Mouse (Mus musculus) heart, postnatal 0 days (tissue): ENCODE results near the gene Naa20. TPM values are rescaled to one million over a fixed set of nuclear protein-coding genes. Genes with fewer than 3 reads are reported as not detected.
A peak's percentile ranks its signal among the peaks of the same experiment; 100 is the strongest.

Experiments
- ATAC-seq: fragments of 200-750 bp; cut with Nextera tagmentation; 2 replicates; pipeline ENCODE4 v1.8.0; 2017; ENCODE audit warnings: low read depth, moderate number of reproducible peaks, moderate library complexity; ENCODE audit not compliant: insufficient read depth
- DNase-seq: peaks from one replicate; pipeline ENCODE4 v3.0.0-alpha.2; 2016; ENCODE audit warnings: low spot score
- H3K27ac ChIP-seq: fragments of 300-500 bp; sonication (generic); 2 replicates; pipeline ENCODE4 v1.5.1; 2014; ENCODE audit warnings: low read depth, mild to moderate bottlenecking
- H3K27me3 ChIP-seq: fragments of 300-500 bp; sonication (generic); 2 replicates; pipeline ENCODE4 v1.6.1; 2014; ENCODE audit warnings: low read length, mixed read lengths; ENCODE audit not compliant: control insufficient read depth, insufficient read depth
- H3K36me3 ChIP-seq: fragments of 300-500 bp; sonication (generic); replicated peaks from 2 replicates; pipeline ENCODE4 v1.6.1; 2014; ENCODE audit warnings: low read length, mixed read lengths; ENCODE audit not compliant: control insufficient read depth, insufficient read depth
- H3K4me1 ChIP-seq: fragments of 300-500 bp; sonication (generic); 2 replicates; pipeline ENCODE4 v1.6.1; 2014; ENCODE audit warnings: antibody characterized with exemption; ENCODE audit not compliant: control insufficient read depth, insufficient read depth
- H3K4me2 ChIP-seq: fragments of 300-500 bp; sonication (generic); 2 replicates; pipeline ENCODE4 v1.6.1; 2014; ENCODE audit warnings: low read depth, mild to moderate bottlenecking, low read length, moderate library complexity
- H3K4me3 ChIP-seq: fragments of 300-500 bp; sonication (generic); 2 replicates; pipeline ENCODE4 v1.5.1; 2014; ENCODE audit warnings: low read depth, low read length
- H3K9ac ChIP-seq: fragments of 300-500 bp; sonication (generic); replicated peaks from 2 replicates; pipeline ENCODE4 v1.6.1; 2014; ENCODE audit warnings: low read depth, low read length, mixed read lengths
- H3K9me3 ChIP-seq: fragments of 300-500 bp; sonication (generic); replicated peaks from 2 replicates; pipeline ENCODE4 v1.6.1; 2016; ENCODE audit warnings: low read length; ENCODE audit not compliant: control insufficient read depth
- CTCF ChIP-seq: IDR thresholded peaks from 2 replicates; pipeline ENCODE4 v1.5.1; 2016; ENCODE audit warnings: antibody characterized with exemption, control low read depth, low read depth
- EP300 ChIP-seq: IDR thresholded peaks from 2 replicates; pipeline ENCODE4 v1.6.1; 2016; ENCODE audit warnings: antibody characterized with exemption, low read depth
- WGBS: fragments of 180-500 bp; shearing (Covaris S2); extraction: QIAGEN DNeasy Blood & Tissue Kit; methylation state at CpG from one replicate; pipeline ENCODE4 v1.1.7; 2014; 5-methylcytosine and 5-hydroxymethylcytosine counted together
- polyA plus RNA-seq: library from polyadenylated mRNA; unstranded; fragments of >200 nt; fragmentation: Nextera tagmentation; extraction: Ambion mirVana; gene quantifications from 2 replicates; pipeline ENCODE4 v1.2.1, GENCODE M21; 2015
- total RNA-seq: library from RNA; depleted of rRNA; stranded (reverse); fragments of >200 nt; gene quantifications from 2 replicates; pipeline ENCODE4 v1.2.3, GENCODE M21; 2014; ENCODE audit warnings: low replicate concordance

Gene Naa20
- total and polyA plus RNA-seq, 2 experiments from 2014 or later = 155 to 243 TPM

- WGBS = 60% methylated on average over 11 of the region's 11 CpGs
- H3K4me2 ChIP-seq = no peak overlapping the region
- H3K27ac ChIP-seq = no peak overlapping the region
- no peak overlapping the region for H3K9ac ChIP-seq
- H3K4me1 ChIP-seq = no peaks in the 10 kb centered on the region
- H3K9me3 ChIP-seq = no peaks in the 10 kb centered on the region
- no peaks in the 10 kb centered on the region for H3K36me3 ChIP-seq
- ATAC-seq = no peak
- DNase-seq = no peak
- no peak overlapping the region for H3K4me3 ChIP-seq
- H3K27me3 ChIP-seq = no peaks in the 10 kb centered on the region
- TF ChIP-seq CTCF (no peak), EP300 (no peak)
Measured at GRCm38 (mm10) chr2:145949475-145950068, 47.7 kb downstream of the Naa20 start.

- no peak overlapping the region for H3K4me2 ChIP-seq
- no peaks in the 10 kb centered on the region for H3K27me3 ChIP-seq
- no peak overlapping the region for H3K9ac ChIP-seq
- no peaks in the 10 kb centered on the region for H3K9me3 ChIP-seq
- no peak overlapping the region for H3K4me3 ChIP-seq
- DNase-seq (no peak), ATAC-seq (no peak)
- no peaks in the 10 kb centered on the region for H3K36me3 ChIP-seq
- no peak overlapping the region for H3K27ac ChIP-seq
- H3K4me1 ChIP-seq = no peaks in the 10 kb centered on the region
- 53% methylated on average over 10 of the region's 10 CpGs for WGBS
- no peak for TF ChIP-seq EP300
- TF ChIP-seq CTCF = no peak
Measured at GRCm38 (mm10) chr2:145950239-145950638, 48.3 kb downstream of the Naa20 start.

- Histone ChIP-seq H3K4me2 (no peak overlapping the region), H3K4me3 (no peak overlapping the region), H3K36me3 (no peaks in the 10 kb centered on the region), H3K9ac (no peak overlapping the region), H3K9me3 (no peaks in the 10 kb centered on the region), H3K27ac (no peak overlapping the region), H3K27me3 (no peaks in the 10 kb centered on the region), H3K4me1 (no peaks in the 10 kb centered on the region)
- no peak for ATAC-seq
- no peak for TF ChIP-seq CTCF
- TF ChIP-seq EP300 = no peak
- WGBS = 80% methylated on average over 5 of the region's 5 CpGs
- DNase-seq = no peak
Measured at GRCm38 (mm10) chr2:145952726-145953125, 50.8 kb downstream of the Naa20 start.

DNA sequence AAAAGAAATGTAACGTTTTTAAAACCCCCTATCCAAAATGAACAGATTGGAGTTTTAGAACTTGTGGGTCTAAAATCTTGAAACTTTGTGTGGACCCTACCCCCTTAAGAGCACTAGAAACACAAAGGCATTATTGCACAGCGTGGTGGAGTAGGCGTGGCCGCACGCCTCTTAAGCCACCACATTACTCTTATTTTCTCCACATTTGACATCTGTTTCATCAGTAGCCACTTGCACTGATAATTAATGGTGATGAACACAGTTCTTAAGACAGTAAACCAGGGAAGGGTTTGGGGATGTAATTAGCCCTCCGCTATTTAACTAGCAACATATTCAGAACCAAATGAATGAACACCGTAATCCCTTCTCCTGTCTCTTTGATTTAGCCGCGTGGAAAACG lies 53.9 kb downstream of the Naa20 start:
- WGBS = 74% methylated on average over 10 of the region's 10 CpGs

DNA sequence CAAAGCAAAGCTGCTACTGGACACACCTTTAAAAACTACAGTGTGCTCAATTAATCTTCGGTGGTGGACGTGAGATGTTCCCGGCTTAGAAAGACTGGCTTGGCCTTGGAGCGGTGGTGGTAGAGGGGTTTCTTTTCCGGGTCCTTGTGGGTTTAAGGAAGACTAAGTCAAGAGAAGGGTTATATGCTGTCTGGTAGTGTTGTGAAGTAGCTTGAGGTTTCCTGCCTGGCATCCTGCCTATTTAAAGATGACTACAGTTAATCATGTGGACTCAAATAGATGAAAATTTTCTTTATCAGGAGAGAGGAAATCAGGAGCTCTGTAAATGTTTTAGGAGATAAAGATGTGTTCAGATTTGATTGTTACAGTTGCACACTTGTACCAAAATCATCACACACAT lies 54.4 kb downstream of the Naa20 start:
- no peaks in the 10 kb centered on the region for H3K9me3 ChIP-seq
- ATAC-seq = no peak
- DNase-seq = no peak
- H3K4me2 ChIP-seq = no peak overlapping the region
- no peaks in the 10 kb centered on the region for H3K36me3 ChIP-seq
- no peak overlapping the region for H3K9ac ChIP-seq
- H3K4me1 ChIP-seq = no peaks in the 10 kb centered on the region
- WGBS = 61% methylated on average over 5 of the region's 5 CpGs
- no peaks in the 10 kb centered on the region; the same call in 1 of the 2 replicates for H3K27me3 ChIP-seq
- TF ChIP-seq CTCF (no peak), EP300 (no peak)
- H3K27ac ChIP-seq = no peak overlapping the region
- no peak overlapping the region for H3K4me3 ChIP-seq

More for the DNA sequence above, 53.9 kb downstream of the Naa20 start:
- H3K27me3 ChIP-seq = no peaks in the 10 kb centered on the region; the same call in 1 of the 2 replicates
- DNase-seq = no peak
- H3K36me3 ChIP-seq = no peaks in the 10 kb centered on the region
- no peak overlapping the region for H3K9ac ChIP-seq
- no peaks in the 10 kb centered on the region for H3K9me3 ChIP-seq
- no peak for ATAC-seq
- no peak overlapping the region for H3K4me2 ChIP-seq
- H3K4me3 ChIP-seq = no peak overlapping the region
- no peaks in the 10 kb centered on the region for H3K4me1 ChIP-seq
- H3K27ac ChIP-seq = no peak overlapping the region
- TF ChIP-seq EP300 (no peak), CTCF (no peak)

DNA sequence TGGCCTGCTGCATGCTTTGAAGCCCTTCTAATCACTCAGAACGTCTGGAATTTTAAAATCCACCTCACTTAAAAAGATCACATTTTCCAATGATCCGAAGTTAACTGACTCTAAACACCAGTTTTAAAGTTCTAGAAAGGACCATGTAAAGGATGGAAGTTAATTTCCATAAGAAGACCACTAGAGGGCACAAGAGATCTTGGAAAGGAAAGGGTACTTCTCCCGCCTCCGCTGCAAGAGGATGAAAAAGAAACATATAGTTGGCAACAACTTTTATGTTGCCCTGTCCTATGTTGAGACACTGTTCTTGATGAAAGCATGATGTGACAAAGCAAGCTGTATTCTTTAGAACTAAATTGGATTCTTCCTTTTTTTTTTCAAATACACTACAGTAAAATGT lies 55.6 kb downstream of the Naa20 start:
- no peaks in the 10 kb centered on the region for H3K4me1 ChIP-seq
- no peak overlapping the region for H3K9ac ChIP-seq
- no peak overlapping the region for H3K4me3 ChIP-seq
- no peak overlapping the region for H3K4me2 ChIP-seq
- no peaks in the 10 kb centered on the region for H3K9me3 ChIP-seq
- no peaks in the 10 kb centered on the region; the same call in 1 of the 2 replicates for H3K27me3 ChIP-seq
- no peak for ATAC-seq
- no peaks in the 10 kb centered on the region for H3K36me3 ChIP-seq
- TF ChIP-seq CTCF (peak; percentile 78), EP300 (no peak)
- no peak overlapping the region for H3K27ac ChIP-seq
- DNase-seq = peak; percentile 88
- WGBS = 8% methylated on average over 4 of the region's 4 CpGs
